Mouse (Mus musculus): ENCODE measurements around the gene Atrn. TPM values are rescaled to one million over a fixed set of nuclear protein-coding genes. Genes with fewer than 3 reads are reported as not detected.

The Atrn gene
- total and polyA plus RNA-seq, 3 experiments = 4.0 to 5.8 (median 4.5) TPM

GRCm38 (mm10) chr2:130906584-130907315, 455 bp downstream of the Atrn start:
- H3K4me1 ChIP-seq (ENCODE audit: control insufficient read depth in 1 of 2, insufficient read depth in 2 of 2) = peaks cover 5 to 18% of the 10 kb centered on the region in 2 experiments
- H3K27me3 ChIP-seq (replicated peaks) = no peaks in the 10 kb centered on the region
- DNase-seq (ENCODE audit: extremely low read depth) = no peak
- peak overlapping the region; percentile 72 for H3K9ac ChIP-seq (ENCODE audit: insufficient read depth, low read depth)
- peak overlapping the region; percentile 85 for H3K4me2 ChIP-seq (ENCODE audit: insufficient read depth, low read depth, poor library complexity, severe bottlenecking)
- H3K27ac ChIP-seq (ENCODE audit: insufficient read depth, low read depth) = no peak overlapping the region
- no peak for TF ChIP-seq USF2 (conservative IDR thresholded peaks at IDR 0.05; ENCODE audit: low read depth, low read length)
- TF ChIP-seq MAX (IDR thresholded peaks at IDR 0.05; ENCODE audit: low read length) = no peak
- no peak for TF ChIP-seq RCOR1 (conservative IDR thresholded peaks at IDR 0.05; ENCODE audit: low read depth, low read length)
- no peak for TF ChIP-seq ZNF384 (IDR thresholded peaks at IDR 0.05; ENCODE audit: low read depth, low read length)
- TF ChIP-seq CTCF (conservative IDR thresholded peaks at IDR 0.05 in 1 of 2, IDR thresholded peaks at IDR 0.05 in 1 of 2; ENCODE audit: low read depth in 2 of 2, low read length in 2 of 2) = no peak
- in situ Hi-C loops (cut with MboI; ENCODE audit: low pct_ligation_motif_present, low pct_unique_long_range_greater_than_20kb, low sequenced_read_pairs) = no loop called here
- H3K36me3 ChIP-seq (replicated peaks in 1 of 2; ENCODE audit: control insufficient read depth in 1 of 2, insufficient read depth in 1 of 2, low read length in 1 of 2) = peaks cover 2 to 18% of the 10 kb centered on the region in 2 experiments
- peak overlapping the region; percentile 47 to 98 (median 97) for H3K4me3 ChIP-seq (replicated peaks in 1 of 3; ENCODE audit: low read depth in 2 of 3, low read length in 2 of 3, poor library complexity in 1 of 3)
- no peaks in the 10 kb centered on the region for H3K79me2 ChIP-seq (replicated peaks; ENCODE audit: control insufficient read depth, extremely low read depth, insufficient read depth, poor library complexity, severe bottlenecking)
- dilution Hi-C loops (cut with MboI; ENCODE audit: extremely low pct_ligation_motif_present, extremely low pct_unique_long_range_greater_than_20kb, low sequenced_read_pairs) = no loop called here
- no peaks in the 10 kb centered on the region for H3K9me3 ChIP-seq (replicated peaks; ENCODE audit: low read length)

GRCm38 (mm10) chr2:130911691-130912090, 5.4 kb downstream of the Atrn start:
- Histone ChIP-seq H3K4me2 (ENCODE audit: insufficient read depth, low read depth, poor library complexity, severe bottlenecking) (no peak overlapping the region), H3K4me1 (ENCODE audit: control insufficient read depth in 1 of 2, insufficient read depth in 2 of 2) (peaks cover 5 to 10% of the 10 kb centered on the region in 2 experiments), H3K36me3 (replicated peaks in 1 of 2; ENCODE audit: control insufficient read depth in 1 of 2, insufficient read depth in 1 of 2, low read length in 1 of 2) (peaks cover 0 to 4% of the 10 kb centered on the region in 2 experiments), H3K4me3 (replicated peaks in 1 of 3; ENCODE audit: low read depth in 2 of 3, low read length in 2 of 3, poor library complexity in 1 of 3) (no peak overlapping the region), H3K27me3 (replicated peaks) (no peaks in the 10 kb centered on the region), H3K9me3 (replicated peaks; ENCODE audit: low read length) (no peaks in the 10 kb centered on the region), H3K79me2 (replicated peaks; ENCODE audit: control insufficient read depth, extremely low read depth, insufficient read depth, poor library complexity, severe bottlenecking) (no peaks in the 10 kb centered on the region), H3K9ac (ENCODE audit: insufficient read depth, low read depth) (no peak overlapping the region), H3K27ac (ENCODE audit: insufficient read depth, low read depth) (no peak overlapping the region)
- in situ Hi-C loops (cut with MboI; ENCODE audit: low pct_ligation_motif_present, low pct_unique_long_range_greater_than_20kb, low sequenced_read_pairs) = no loop called here
- no peak for DNase-seq (ENCODE audit: extremely low read depth)
- dilution Hi-C loops (cut with MboI; ENCODE audit: extremely low pct_ligation_motif_present, extremely low pct_unique_long_range_greater_than_20kb, low sequenced_read_pairs) = no loop called here
- TF ChIP-seq MXI1 (IDR thresholded peaks at IDR 0.05; ENCODE audit: low read depth, low read length) (no peak), HCFC1 (IDR thresholded peaks at IDR 0.05; ENCODE audit: low read depth, low read length) (no peak), TCF12 (IDR thresholded peaks at IDR 0.05; ENCODE audit: low read depth, low read length) (no peak), USF1 (IDR thresholded peaks at IDR 0.05; ENCODE audit: low read depth, low read length) (no peak), MAFK (IDR thresholded peaks at IDR 0.05; ENCODE audit: insufficient replicate concordance, low read length) (no peak), IRF4 (IDR thresholded peaks at IDR 0.05; ENCODE audit: low read depth, low read length) (no peak), USF2 (conservative IDR thresholded peaks at IDR 0.05; ENCODE audit: low read depth, low read length) (no peak), EP300 (IDR thresholded peaks at IDR 0.05; ENCODE audit: low read length) (no peak), MAX (IDR thresholded peaks at IDR 0.05; ENCODE audit: low read length) (no peak), ETS1 (conservative IDR thresholded peaks at IDR 0.05; ENCODE audit: low read depth, low read length) (no peak), UBTF (IDR thresholded peaks at IDR 0.05; ENCODE audit: low read depth, low read length) (no peak), RAD21 (IDR thresholded peaks at IDR 0.05; ENCODE audit: low read depth, low read length) (no peak)

Data from CH12.LX (cell line).